Mouse (Mus musculus) intestine, postnatal 0 days (tissue): Measurements from ENCODE around the gene Trhde. TPM values are rescaled to one million over a fixed set of nuclear protein-coding genes. Genes with fewer than 3 reads are reported as not detected.

Source experiments
- ATAC-seq: fragments of 200-750 bp; cut with Nextera tagmentation; 2 replicates; pipeline ENCODE4 v1.8.0; 2017; ENCODE audit warnings: mild to moderate bottlenecking, moderate TSS enrichment, moderate library complexity
- H3K27ac ChIP-seq: fragments of 300-500 bp; sonication (generic); 2 replicates; pipeline ENCODE4 v1.5.1; 2014; ENCODE audit warnings: mild to moderate bottlenecking, low read depth, low read length, moderate library complexity
- H3K27me3 ChIP-seq: fragments of 300-500 bp; sonication (generic); replicated peaks from 2 replicates; pipeline ENCODE4 v1.6.1; 2014; ENCODE audit warnings: low read length, mixed read lengths; ENCODE audit not compliant: control insufficient read depth, insufficient read depth
- H3K36me3 ChIP-seq: fragments of 300-500 bp; sonication (generic); 2 replicates; pipeline ENCODE4 v1.6.1; 2014; ENCODE audit warnings: mild to moderate bottlenecking, moderate library complexity; ENCODE audit not compliant: control insufficient read depth, insufficient read depth
- H3K4me1 ChIP-seq: fragments of 300-500 bp; sonication (generic); replicated peaks from 2 replicates; pipeline ENCODE4 v1.6.1; 2014; ENCODE audit warnings: antibody characterized with exemption, low read length, mixed read lengths; ENCODE audit not compliant: control insufficient read depth, insufficient read depth
- H3K4me2 ChIP-seq: fragments of 300-500 bp; sonication (generic); replicated peaks from 2 replicates; pipeline ENCODE4 v1.6.1; 2014; ENCODE audit warnings: low read depth, mild to moderate bottlenecking, moderate library complexity
- H3K4me3 ChIP-seq: fragments of 300-500 bp; sonication (generic); 2 replicates; pipeline ENCODE4 v1.5.1; 2014; ENCODE audit warnings: low read depth, low read length
- H3K9ac ChIP-seq: fragments of 300-500 bp; sonication (generic); 2 replicates; pipeline ENCODE4 v1.6.1; 2014; ENCODE audit warnings: mild to moderate bottlenecking, low read depth, low read length
- H3K9me3 ChIP-seq: fragments of 300-500 bp; sonication (generic); 2 replicates; pipeline ENCODE4 v1.6.1; 2016; ENCODE audit warnings: mixed run types; ENCODE audit not compliant: control insufficient read depth
- CTCF ChIP-seq: sonication (generic); IDR thresholded peaks from 2 replicates; pipeline ENCODE4 v1.5.1; 2016; ENCODE audit warnings: low read depth, mild to moderate bottlenecking, control low read depth, antibody characterized with exemption, moderate library complexity
- WGBS: fragments of 180-500 bp; shearing (Covaris S2); extraction: QIAGEN DNeasy Blood & Tissue Kit; methylation state at CpG from one replicate; pipeline ENCODE4 v1.1.7; 2014; 5-methylcytosine and 5-hydroxymethylcytosine counted together
- polyA plus RNA-seq: library from polyadenylated mRNA; unstranded; fragments of >200 nt; fragmentation: Nextera tagmentation; extraction: Ambion mirVana; gene quantifications from 2 replicates; pipeline ENCODE4 v1.2.1, GENCODE M21; 2015

Gene Trhde
- polyA plus RNA-seq, 1 experiment from 2014 or later, result 0.13 TPM

DNA sequence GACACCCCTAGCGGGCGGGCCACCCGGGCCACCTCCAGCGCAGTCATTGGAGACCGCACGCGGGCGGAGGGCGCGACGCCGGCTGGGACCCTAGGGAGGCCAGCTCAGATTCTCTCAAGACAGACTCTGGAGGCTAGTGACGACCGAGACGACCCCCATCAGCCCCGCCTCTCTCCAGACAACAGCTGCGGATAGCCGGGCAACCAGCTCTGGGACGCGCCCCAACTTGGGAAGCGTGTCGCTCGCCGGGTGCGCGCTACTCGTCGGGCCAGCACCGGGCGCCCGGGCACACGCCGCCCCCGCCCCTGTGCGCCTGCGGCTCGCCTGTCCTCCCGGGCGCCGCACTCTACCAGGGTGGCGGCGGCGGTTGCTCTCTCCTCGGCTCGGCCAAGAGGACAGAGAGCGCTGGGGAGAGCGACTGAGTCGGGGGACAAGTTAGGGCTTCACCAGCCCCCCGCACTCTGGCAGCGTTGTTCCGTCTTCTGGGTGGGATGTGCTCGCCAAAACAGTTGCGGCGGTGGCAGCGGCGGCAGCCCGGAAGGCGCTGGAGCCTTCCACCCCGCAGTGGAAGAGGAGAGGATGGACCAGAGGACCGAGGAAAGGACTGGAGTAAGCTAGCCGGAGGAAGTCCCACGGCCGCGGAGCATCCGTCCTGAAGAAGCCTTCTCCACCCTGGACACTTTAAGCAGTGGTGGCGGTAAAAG, 498 bp downstream of the Trhde start:
- Histone ChIP-seq H3K27ac (no peak overlapping the region), H3K36me3 (no peaks in the 10 kb centered on the region), H3K4me3 (peak overlapping the region; percentile 41), H3K27me3 (peaks cover 41% of the 10 kb centered on the region), H3K4me1 (no peaks in the 10 kb centered on the region), H3K9ac (no peak overlapping the region), H3K4me2 (peak overlapping the region; percentile 72), H3K9me3 (no peaks in the 10 kb centered on the region)
- 0 out of 2 replicates have a peak, but pooled peaks have one; percentile 28 for ATAC-seq
- 1% methylated on average over 65 of the region's 66 CpGs for WGBS
- TF ChIP-seq CTCF, result no peak

DNA sequence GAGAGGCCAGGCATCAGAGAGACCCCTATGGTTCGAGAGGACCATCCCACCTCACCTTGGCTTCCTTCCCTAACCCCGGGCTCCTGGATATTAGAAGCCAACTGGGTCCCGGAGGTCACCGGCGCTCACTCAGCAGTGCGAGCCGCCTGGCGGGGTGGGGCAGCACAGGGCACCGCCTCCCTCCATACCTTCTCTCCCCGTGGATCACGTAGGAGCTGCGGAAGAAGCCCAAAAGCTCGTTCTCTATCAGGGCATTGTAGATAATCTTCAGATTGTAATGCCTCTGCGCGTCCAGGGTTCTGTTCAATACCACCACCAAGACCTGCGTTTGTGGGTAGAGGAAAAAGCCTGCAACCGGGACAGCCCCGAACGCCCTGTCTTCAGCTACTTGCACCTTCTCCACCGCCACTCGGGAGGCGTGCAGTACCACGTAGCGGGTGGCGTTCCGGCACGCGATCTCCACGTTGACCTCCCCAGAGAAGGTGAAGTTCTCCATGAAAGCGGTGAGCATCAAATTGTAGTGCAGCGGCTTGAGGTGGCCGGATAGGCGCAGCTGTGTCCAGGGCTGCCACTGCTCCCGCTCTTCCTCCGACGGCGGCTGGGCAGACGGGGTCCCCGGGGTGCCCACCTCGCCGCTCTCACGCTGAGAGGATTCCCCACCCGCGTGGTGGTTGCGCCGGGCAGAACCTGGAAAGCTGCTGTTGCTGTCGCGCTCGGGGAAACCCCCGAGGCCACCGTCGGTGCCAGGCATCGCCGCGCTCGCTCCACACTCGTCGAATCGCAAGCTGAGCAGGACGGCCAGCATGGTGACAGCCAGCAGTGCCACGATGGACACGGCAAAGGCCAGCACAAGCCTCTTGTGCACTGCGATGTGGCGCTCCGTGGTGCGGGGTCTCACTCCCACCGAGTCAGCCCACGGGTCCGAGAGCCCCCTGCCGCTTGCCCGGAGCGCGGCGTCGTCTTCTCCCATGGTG, 1.5 kb downstream of the Trhde start:
- H3K36me3 ChIP-seq, result no peaks in the 10 kb centered on the region
- H3K27ac ChIP-seq, result no peak overlapping the region
- peaks cover 41% of the 10 kb centered on the region for H3K27me3 ChIP-seq
- no peak for ATAC-seq
- no peak overlapping the region for H3K9ac ChIP-seq
- WGBS, result 8% methylated on average over 75 of the region's 75 CpGs
- peak overlapping the region; percentile 41 for H3K4me3 ChIP-seq
- H3K4me2 ChIP-seq, result peak overlapping the region; percentile 72
- no peak for TF ChIP-seq CTCF
- H3K9me3 ChIP-seq, result no peaks in the 10 kb centered on the region
- no peaks in the 10 kb centered on the region for H3K4me1 ChIP-seq

DNA sequence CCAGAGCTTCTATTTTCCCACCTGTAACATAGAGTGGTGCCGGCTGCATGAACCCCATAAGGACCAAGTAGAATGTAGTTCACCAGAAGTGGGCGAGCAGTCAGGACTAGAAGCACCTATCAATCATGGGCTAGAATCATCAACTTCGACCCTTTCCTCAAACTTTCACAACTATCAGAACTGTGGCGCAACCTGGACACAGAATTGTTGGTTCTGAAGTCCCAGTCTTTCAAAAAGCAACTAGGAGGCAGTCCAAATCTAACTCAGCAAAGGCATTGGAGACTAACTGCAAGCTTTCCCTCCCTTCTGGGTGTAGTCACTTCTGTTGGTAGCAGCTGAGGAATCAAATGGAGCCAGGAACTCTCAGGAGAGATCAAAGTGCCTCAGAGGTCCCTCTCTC, 2.6 kb downstream of the Trhde start:
- Histone ChIP-seq H3K9ac (no peak overlapping the region), H3K27me3 (peaks cover 41% of the 10 kb centered on the region), H3K4me1 (no peaks in the 10 kb centered on the region), H3K4me2 (no peak overlapping the region), H3K4me3 (no peak overlapping the region), H3K27ac (no peak overlapping the region), H3K9me3 (no peaks in the 10 kb centered on the region), H3K36me3 (no peaks in the 10 kb centered on the region)
- WGBS, result 88% methylated on average over 4 of the region's 4 CpGs
- no peak for ATAC-seq
- no peak for TF ChIP-seq CTCF

DNA sequence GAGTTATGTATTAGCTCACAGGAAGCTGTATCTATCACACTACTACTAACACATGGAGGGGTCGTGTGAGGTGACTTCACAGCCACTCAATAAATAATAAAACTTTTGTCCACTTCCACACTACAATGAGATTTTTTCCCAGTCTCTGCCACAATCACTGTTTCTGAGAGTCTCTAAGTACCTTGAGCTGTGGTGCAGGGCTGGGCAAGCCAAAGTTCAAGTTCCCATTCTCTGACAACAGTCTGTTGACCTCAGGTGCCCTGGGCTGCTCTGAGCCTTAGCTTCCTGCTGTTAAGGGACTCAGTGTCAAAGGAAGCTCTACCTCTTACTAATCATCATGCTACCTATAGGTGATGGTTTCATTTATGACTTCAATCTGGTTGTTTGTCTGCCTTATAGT, 3.3 kb downstream of the Trhde start:
- Histone ChIP-seq H3K9me3 (no peaks in the 10 kb centered on the region), H3K27ac (no peak overlapping the region), H3K9ac (no peak overlapping the region), H3K27me3 (peaks cover 41% of the 10 kb centered on the region), H3K36me3 (no peaks in the 10 kb centered on the region), H3K4me1 (no peaks in the 10 kb centered on the region), H3K4me2 (no peak overlapping the region), H3K4me3 (no peak overlapping the region)
- ATAC-seq, result no peak
- WGBS, result 43% methylated on average over 1 of the region's 1 CpGs
- no peak for TF ChIP-seq CTCF

DNA sequence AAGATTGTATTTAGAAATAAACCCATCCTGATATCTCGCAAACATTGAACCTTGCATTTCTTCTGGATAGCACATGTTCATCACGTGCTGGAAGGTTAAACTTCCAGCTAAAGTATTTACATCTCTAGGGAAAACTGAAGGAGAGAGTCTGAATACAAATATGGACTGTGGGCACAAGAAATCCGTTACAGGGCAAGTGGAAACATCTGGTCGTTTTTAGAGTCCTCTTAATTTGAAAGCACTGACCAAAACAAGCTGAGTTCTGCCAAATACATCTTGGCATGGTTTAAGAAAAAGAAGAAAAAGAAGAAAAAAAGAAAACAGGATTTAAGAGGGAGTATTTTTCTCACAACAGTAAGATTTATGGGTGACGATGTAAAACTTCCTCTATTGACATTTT, 3.9 kb downstream of the Trhde start:
- H3K4me3 ChIP-seq, result no peak overlapping the region
- H3K9me3 ChIP-seq, result no peaks in the 10 kb centered on the region
- H3K4me2 ChIP-seq, result no peak overlapping the region
- no peak for TF ChIP-seq CTCF
- 56% methylated on average over 5 of the region's 5 CpGs for WGBS
- H3K4me1 ChIP-seq, result no peaks in the 10 kb centered on the region
- H3K9ac ChIP-seq, result no peak overlapping the region
- no peak for ATAC-seq
- H3K27ac ChIP-seq, result no peak overlapping the region
- no peaks in the 10 kb centered on the region for H3K36me3 ChIP-seq
- H3K27me3 ChIP-seq, result peaks cover 38% of the 10 kb centered on the region

DNA sequence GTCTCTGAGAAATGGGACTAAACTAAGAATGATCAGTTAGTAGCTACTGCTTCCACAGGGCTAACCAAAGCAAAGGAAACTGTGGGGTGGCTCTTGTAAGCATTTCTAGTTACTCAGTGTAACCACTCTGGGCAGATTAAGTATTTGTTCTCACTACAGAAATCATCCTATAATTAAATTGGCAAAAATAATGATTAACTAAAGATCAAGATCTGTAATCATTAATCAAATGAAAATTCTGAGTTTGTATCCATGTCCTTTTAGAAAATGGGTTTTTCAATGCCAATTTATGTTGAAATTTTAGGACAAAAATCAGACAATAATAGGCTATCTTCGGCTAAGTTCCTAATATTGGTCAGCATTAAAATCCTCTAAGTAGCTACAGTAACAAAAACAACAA, 4.4 kb downstream of the Trhde start:
- Histone ChIP-seq H3K4me1 (no peaks in the 10 kb centered on the region), H3K27ac (no peak overlapping the region), H3K4me3 (no peak overlapping the region), H3K9ac (no peak overlapping the region), H3K4me2 (no peak overlapping the region), H3K36me3 (no peaks in the 10 kb centered on the region), H3K27me3 (peaks cover 32% of the 10 kb centered on the region), H3K9me3 (no peaks in the 10 kb centered on the region)
- ATAC-seq, result no peak
- TF ChIP-seq CTCF, result no peak
- 75% methylated on average over 1 of the region's 1 CpGs for WGBS
